Mouse (Mus musculus) heart, postnatal 0 days (tissue): ENCODE measurements at regions not wholly inside any gene's neighbourhood (a gene's known extent, or its start where the extent isn't known, plus 50 kb on each side); places are given as distances from the start of the nearest gene placed in this dataset.

Experiments used
- CTCF ChIP-seq: IDR thresholded peaks from 2 replicates; pipeline ENCODE4 v1.5.1; 2016; ENCODE audit warnings: antibody characterized with exemption, control low read depth, low read depth
- EP300 ChIP-seq: IDR thresholded peaks from 2 replicates; pipeline ENCODE4 v1.6.1; 2016; ENCODE audit warnings: antibody characterized with exemption, low read depth

DNA sequence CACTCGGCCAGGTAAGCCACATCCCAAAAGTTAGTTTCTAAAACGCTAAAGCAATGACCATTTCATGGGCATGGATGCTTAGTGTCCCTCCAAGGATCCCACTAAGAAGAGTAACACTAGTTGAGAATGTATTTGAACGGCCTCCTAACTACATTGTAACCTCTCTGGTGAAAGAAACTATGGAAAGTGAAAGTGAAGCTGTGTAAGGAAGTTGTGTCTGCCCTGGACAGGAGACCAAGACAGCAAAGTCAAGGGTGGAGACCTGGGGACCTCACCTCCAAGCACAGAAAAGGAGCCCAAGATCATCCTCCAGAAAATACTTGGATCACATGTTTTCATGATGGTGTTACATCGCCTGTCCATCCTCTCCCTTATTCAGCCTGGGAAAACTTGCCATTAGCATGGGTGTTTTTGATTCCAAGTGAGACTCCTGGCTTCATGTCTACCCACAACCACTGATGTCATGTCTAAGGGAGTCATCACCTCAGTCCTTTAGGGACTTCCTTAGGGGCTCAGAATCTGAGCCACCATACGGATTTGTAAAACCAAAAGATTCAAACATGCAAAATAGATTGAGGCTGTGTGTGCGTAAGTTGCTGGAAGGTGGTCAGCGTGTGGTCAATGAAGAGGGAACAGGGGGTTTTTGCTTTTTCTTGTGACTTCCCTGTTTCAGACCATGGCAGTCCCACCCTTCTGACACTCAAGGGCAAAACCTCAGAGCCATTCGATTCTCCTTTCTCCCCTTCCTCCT is 62.4 kb upstream of the 1700016C15Rik start:
- TF ChIP-seq CTCF (no peak), EP300 (no peak)
